Mouse (Mus musculus) midbrain, embryonic 15.5 days (tissue): ENCODE measurements at regions not wholly inside any gene's neighbourhood (a gene's known extent, or its start where the extent isn't known, plus 50 kb on each side); places are given as distances from the start of the nearest gene placed in this dataset.

Source experiments
- ATAC-seq: fragments of 200-750 bp; cut with Nextera tagmentation; replicated peaks from 2 replicates; pipeline ENCODE4 v1.8.0; 2017; ENCODE audit warnings: moderate TSS enrichment
- H3K27ac ChIP-seq: fragments of 300-500 bp; sonication (generic); 2 replicates; pipeline ENCODE4 v1.5.1; 2015; ENCODE audit warnings: mild to moderate bottlenecking, inconsistent platforms
- H3K27me3 ChIP-seq: fragments of 300-500 bp; sonication (generic); replicated peaks from 2 replicates; pipeline ENCODE4 v1.6.1; 2015; ENCODE audit warnings: inconsistent platforms
- H3K36me3 ChIP-seq: fragments of 300-500 bp; sonication (generic); replicated peaks from 2 replicates; pipeline ENCODE4 v1.6.1; 2015; ENCODE audit warnings: inconsistent platforms
- H3K4me1 ChIP-seq: fragments of 300-500 bp; sonication (generic); 2 replicates; pipeline ENCODE4 v1.6.1; 2015; ENCODE audit warnings: inconsistent platforms
- H3K4me2 ChIP-seq: fragments of 300-500 bp; sonication (generic); 2 replicates; pipeline ENCODE4 v1.6.1; 2015; ENCODE audit warnings: inconsistent platforms, mild to moderate bottlenecking, moderate library complexity
- H3K4me3 ChIP-seq: fragments of 300-500 bp; sonication (generic); 2 replicates; pipeline ENCODE4 v1.5.1; 2015; ENCODE audit warnings: mild to moderate bottlenecking, inconsistent platforms
- H3K9ac ChIP-seq: fragments of 300-500 bp; sonication (generic); 2 replicates; pipeline ENCODE4 v1.6.1; 2015; ENCODE audit warnings: mild to moderate bottlenecking, inconsistent platforms
- H3K9me3 ChIP-seq: fragments of 300-500 bp; sonication (generic); 2 replicates; pipeline ENCODE4 v1.6.1; 2016; ENCODE audit warnings: inconsistent platforms
- WGBS: fragments of 180-500 bp; shearing (Covaris S2); methylation state at CpG from one replicate; pipeline ENCODE4 v1.1.7; 2015; ENCODE audit warnings: mixed read lengths; 5-methylcytosine and 5-hydroxymethylcytosine counted together

GRCm38 (mm10) chr3:9373896-9374295 is 236.0 kb downstream of the Zfp704 start:
- Histone ChIP-seq H3K4me2 (no peak overlapping the region), H3K4me3 (no peak overlapping the region), H3K9ac (no peak overlapping the region), H3K36me3 (no peaks in the 10 kb centered on the region), H3K4me1 (no peaks in the 10 kb centered on the region), H3K9me3 (no peaks in the 10 kb centered on the region), H3K27ac (no peak overlapping the region), H3K27me3 (no peaks in the 10 kb centered on the region)
- no peak for ATAC-seq
- 89% methylated on average over 1 of the region's 1 CpGs for WGBS

DNA sequence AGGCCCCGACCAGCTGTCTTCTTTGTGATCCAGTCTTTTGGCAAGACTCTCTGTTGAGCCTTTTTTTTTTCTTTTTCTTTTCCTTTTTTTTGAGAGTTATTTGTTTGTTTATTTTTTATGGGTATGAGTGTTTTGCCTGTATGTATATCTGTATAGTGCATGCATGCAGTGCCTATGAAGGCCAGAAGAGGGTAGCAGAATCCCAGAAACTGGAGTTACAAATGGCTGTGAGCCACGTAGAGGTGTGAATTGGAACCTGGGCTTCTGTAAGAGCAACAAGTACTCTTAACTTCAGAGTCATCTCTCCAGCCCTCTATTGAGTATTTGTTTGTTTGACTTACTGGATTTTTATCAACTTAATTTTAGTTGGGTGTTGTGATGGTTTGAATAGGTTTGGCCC is 239.8 kb downstream of the Zfp704 start:
- Histone ChIP-seq H3K9me3 (no peaks in the 10 kb centered on the region), H3K4me3 (no peak overlapping the region), H3K27ac (no peak overlapping the region), H3K36me3 (no peaks in the 10 kb centered on the region), H3K9ac (no peak overlapping the region), H3K4me2 (no peak overlapping the region), H3K27me3 (no peaks in the 10 kb centered on the region), H3K4me1 (no peaks in the 10 kb centered on the region)
- ATAC-seq: no peak
- 89% methylated on average over 2 of the region's 2 CpGs for WGBS

DNA sequence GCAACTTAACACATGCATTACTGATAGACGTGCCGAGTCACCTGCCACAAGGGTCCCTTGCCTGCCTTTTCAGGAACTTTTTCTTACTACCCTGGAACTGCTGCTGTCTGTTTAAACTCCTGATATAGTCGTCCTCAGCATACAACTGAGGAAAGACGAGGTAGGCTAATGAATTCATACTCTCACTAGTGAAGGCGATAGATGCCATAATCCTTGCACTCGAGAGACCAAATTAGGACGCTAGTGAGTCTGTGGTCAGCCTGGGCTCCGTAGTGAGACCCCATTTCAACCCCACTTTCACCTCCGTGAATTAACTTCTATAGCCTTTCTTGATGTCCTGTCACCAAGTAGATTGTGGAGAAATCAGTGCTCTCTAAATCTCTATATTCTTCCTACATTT is 244.1 kb downstream of the Zfp704 start:
- no peak for ATAC-seq
- Histone ChIP-seq H3K9me3 (no peaks in the 10 kb centered on the region), H3K4me1 (no peaks in the 10 kb centered on the region), H3K27ac (no peak overlapping the region), H3K9ac (no peak overlapping the region), H3K4me3 (no peak overlapping the region), H3K4me2 (no peak overlapping the region), H3K36me3 (no peaks in the 10 kb centered on the region), H3K27me3 (no peaks in the 10 kb centered on the region)
- WGBS: 63% methylated on average over 9 of the region's 9 CpGs

DNA sequence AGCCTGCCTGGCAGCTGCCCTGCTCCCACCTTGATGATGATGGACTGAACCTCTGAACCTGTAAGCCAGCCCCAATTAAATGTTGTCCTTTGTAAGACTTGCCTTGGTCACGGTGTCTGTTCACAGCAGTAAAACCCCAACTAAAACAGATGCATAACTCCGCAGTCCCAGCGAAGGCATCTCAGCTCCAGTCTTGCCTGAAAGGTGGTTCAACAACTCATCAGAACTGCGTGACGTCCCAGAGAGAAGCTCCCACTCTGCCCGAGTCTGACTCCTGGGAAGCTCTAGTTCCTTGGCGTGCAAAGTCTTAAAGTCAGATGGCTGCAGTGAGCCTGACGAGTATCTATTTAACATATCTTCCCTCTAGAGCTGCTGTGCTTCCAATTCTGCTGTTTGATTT is 250.7 kb downstream of the Zfp704 start:
- no peak overlapping the region for H3K9ac ChIP-seq
- no peaks in the 10 kb centered on the region for H3K9me3 ChIP-seq
- no peak overlapping the region for H3K4me3 ChIP-seq
- H3K27ac ChIP-seq: no peak overlapping the region
- no peak for ATAC-seq
- H3K4me2 ChIP-seq: no peak overlapping the region
- 94% methylated on average over 8 of the region's 8 CpGs for WGBS
- no peaks in the 10 kb centered on the region for H3K36me3 ChIP-seq
- H3K27me3 ChIP-seq: no peaks in the 10 kb centered on the region
- H3K4me1 ChIP-seq: no peaks in the 10 kb centered on the region

DNA sequence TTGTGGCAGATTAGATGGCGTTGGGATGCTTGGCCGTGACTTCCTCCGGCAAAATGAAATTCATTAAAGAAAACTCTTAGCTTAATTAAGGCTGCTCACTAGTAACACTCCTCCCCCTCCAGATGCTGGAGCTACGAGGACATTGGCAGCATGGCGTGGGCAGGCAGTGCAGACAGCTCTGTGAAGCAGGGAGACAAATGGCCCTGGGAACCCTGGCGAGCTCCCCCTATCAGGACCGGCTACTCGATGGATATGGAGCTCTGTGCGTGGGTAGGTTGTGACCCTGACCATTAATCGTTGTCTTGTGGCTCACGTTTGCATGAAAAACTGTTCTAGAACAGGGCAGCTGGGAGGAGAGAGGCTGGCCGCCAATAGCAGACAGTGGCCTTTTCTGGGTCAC is 251.8 kb downstream of the Zfp704 start:
- ATAC-seq: no peak

GRCm38 (mm10) chr3:9357639-9358038 is 252.2 kb downstream of the Zfp704 start:
- H3K9ac ChIP-seq: no peak overlapping the region
- no peaks in the 10 kb centered on the region for H3K4me1 ChIP-seq
- H3K9me3 ChIP-seq: no peaks in the 10 kb centered on the region
- no peak overlapping the region for H3K27ac ChIP-seq
- no peak for ATAC-seq
- H3K27me3 ChIP-seq: no peaks in the 10 kb centered on the region
- WGBS: 91% methylated on average over 2 of the region's 2 CpGs
- no peak overlapping the region for H3K4me2 ChIP-seq
- H3K36me3 ChIP-seq: no peaks in the 10 kb centered on the region
- H3K4me3 ChIP-seq: no peak overlapping the region

More for the DNA sequence above, 251.8 kb downstream of the Zfp704 start:
- Histone ChIP-seq H3K27ac (no peak overlapping the region), H3K4me2 (no peak overlapping the region), H3K4me3 (no peak overlapping the region), H3K36me3 (no peaks in the 10 kb centered on the region), H3K4me1 (no peaks in the 10 kb centered on the region), H3K9ac (no peak overlapping the region), H3K9me3 (no peaks in the 10 kb centered on the region), H3K27me3 (no peaks in the 10 kb centered on the region)
- WGBS: 73% methylated on average over 12 of the region's 12 CpGs

- no peak for ATAC-seq
- Histone ChIP-seq H3K4me2 (no peak overlapping the region), H3K36me3 (no peaks in the 10 kb centered on the region), H3K4me3 (no peak overlapping the region), H3K27me3 (no peaks in the 10 kb centered on the region), H3K4me1 (no peaks in the 10 kb centered on the region), H3K27ac (no peak overlapping the region), H3K9me3 (no peaks in the 10 kb centered on the region), H3K9ac (no peak overlapping the region)
- 55% methylated on average over 4 of the region's 4 CpGs for WGBS
Measured at GRCm38 (mm10) chr3:9355875-9356274, 254.0 kb downstream of the Zfp704 start.

- no peak for ATAC-seq
- no peaks in the 10 kb centered on the region for H3K4me1 ChIP-seq
- no peak overlapping the region for H3K4me2 ChIP-seq
- no peak overlapping the region for H3K4me3 ChIP-seq
- H3K36me3 ChIP-seq: no peaks in the 10 kb centered on the region
- no peaks in the 10 kb centered on the region for H3K27me3 ChIP-seq
- no peaks in the 10 kb centered on the region for H3K9me3 ChIP-seq
- H3K9ac ChIP-seq: no peak overlapping the region
- 91% methylated on average over 11 of the region's 11 CpGs for WGBS
- no peak overlapping the region for H3K27ac ChIP-seq
Measured at GRCm38 (mm10) chr3:9354756-9355155, 255.1 kb downstream of the Zfp704 start.

DNA sequence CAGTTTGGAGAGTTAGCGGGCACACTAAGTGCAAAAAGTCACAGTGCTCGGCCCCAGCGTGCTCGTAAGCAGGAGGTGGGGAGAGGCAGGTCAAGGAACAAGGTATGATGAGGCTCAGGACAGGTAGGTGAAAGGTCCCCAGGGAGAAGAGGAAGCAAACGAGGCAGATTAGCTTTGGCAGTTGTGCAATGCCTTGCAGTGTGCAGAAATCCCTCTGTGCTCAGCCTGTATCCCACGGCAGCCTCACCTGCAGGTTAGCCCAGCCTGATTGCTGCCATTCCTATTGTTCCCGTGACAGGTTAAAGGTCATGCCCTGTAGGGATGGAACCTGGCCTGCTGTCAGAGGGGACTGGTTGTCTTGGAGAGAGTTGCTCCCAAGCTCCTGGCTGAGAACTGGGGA is 257.6 kb downstream of the Zfp704 start:
- H3K27ac ChIP-seq: no peak overlapping the region
- no peak overlapping the region for H3K9ac ChIP-seq
- no peak overlapping the region for H3K4me2 ChIP-seq
- WGBS: 43% methylated on average over 7 of the region's 7 CpGs
- H3K4me1 ChIP-seq: peaks cover 6% of the 10 kb centered on the region
- no peaks in the 10 kb centered on the region for H3K36me3 ChIP-seq
- H3K4me3 ChIP-seq: no peak overlapping the region
- no peak for ATAC-seq
- no peaks in the 10 kb centered on the region for H3K9me3 ChIP-seq
- H3K27me3 ChIP-seq: peaks cover 4% of the 10 kb centered on the region; the same call in 1 of the 2 replicates

DNA sequence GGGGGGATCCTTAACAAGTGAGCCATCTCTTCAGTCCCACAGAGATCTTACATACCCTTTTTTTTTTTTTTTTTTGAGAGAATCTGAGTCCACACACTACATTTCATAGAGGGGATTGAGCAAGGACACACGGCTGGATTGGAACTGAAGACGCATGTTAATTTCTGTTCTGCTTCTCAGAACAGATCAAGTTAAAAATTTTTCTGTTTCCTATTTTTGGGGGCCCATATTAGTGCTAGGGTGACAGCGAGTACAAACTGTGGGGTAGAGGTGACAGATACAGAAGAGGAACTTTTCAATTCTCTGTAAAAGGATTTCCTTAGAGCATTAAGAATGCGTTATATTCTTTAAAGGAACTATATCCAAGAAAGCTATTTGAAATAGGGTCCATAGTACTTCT is 260.1 kb downstream of the Zfp704 start:
- Histone ChIP-seq H3K4me3 (no peak overlapping the region), H3K36me3 (no peaks in the 10 kb centered on the region), H3K9me3 (no peaks in the 10 kb centered on the region), H3K4me1 (peaks cover 19% of the 10 kb centered on the region), H3K9ac (no peak overlapping the region), H3K4me2 (no peak overlapping the region), H3K27me3 (peaks cover 15% of the 10 kb centered on the region), H3K27ac (no peak overlapping the region)
- 90% methylated on average over 4 of the region's 4 CpGs for WGBS
- no peak for ATAC-seq

DNA sequence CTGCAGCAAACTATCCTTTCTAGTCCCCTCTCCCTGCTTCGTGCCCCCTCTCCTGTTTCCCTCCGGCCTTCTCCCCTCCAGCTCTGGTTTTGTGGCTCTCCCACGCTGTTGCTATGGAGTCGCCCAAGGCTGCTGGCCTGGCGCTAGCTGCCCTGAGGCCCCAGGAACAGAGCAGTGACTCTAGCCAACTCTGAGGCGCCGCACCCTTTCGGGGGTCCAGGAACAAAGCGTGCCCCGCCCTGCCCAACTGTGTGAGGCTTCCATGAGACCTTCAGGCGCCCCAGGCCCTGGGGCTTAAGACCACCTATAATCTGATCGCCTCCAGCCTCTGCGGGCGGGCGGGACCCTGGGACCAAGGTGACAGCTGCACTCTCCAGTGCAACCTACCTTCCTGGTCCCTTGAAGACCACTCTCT is 262.4 kb downstream of the Zfp704 start:
- Histone ChIP-seq H3K27me3 (peaks cover 21% of the 10 kb centered on the region), H3K4me3 (peak overlapping the region; percentile 57), H3K36me3 (no peaks in the 10 kb centered on the region), H3K27ac (no peak overlapping the region), H3K9me3 (no peaks in the 10 kb centered on the region), H3K4me1 (peaks cover 19% of the 10 kb centered on the region), H3K9ac (peak overlapping the region; percentile 65; the same call in 1 of the 2 replicates), H3K4me2 (peak overlapping the region; percentile 100)
- WGBS: under 1% methylated on average over 15 of the region's 15 CpGs
- ATAC-seq: peak; percentile 86

DNA sequence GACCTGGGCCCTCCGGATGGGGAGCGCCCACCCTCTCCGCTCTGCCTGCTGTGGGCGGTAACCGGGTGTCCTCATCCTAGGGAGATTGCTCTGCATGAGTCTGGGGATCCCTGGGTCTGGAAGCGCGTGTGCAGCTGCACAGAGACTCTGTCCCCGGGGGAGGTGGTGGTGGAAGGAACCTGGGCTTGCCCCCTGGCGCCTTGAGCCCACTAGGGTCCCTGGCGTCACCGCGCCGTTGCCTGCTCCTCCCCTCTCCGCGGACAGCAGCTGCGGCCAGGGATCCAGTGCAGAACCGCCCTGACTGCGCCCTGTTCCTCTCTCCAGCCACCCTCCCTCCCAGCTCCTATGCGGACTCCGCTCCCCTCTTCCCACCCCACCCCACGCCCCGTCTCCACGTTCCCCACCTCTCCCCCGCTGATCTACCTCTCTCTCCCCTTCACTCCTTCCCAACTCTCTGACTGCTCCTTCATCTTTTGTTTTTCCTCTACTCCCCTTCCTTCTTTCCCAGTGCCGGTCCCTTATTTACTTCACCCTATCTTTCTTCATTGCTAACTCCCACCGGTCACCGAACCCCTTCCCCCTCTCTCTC is 262.9 kb downstream of the Zfp704 start:
- Histone ChIP-seq H3K36me3 (no peaks in the 10 kb centered on the region), H3K27ac (no peak overlapping the region), H3K9me3 (no peaks in the 10 kb centered on the region), H3K4me1 (peaks cover 19% of the 10 kb centered on the region), H3K4me3 (peak overlapping the region; percentile 57), H3K9ac (peak overlapping the region; percentile 65), H3K4me2 (peak overlapping the region; percentile 100), H3K27me3 (peaks cover 21% of the 10 kb centered on the region)
- WGBS: 0% methylated on average over 26 of the region's 27 CpGs
- ATAC-seq: peak; percentile 83

DNA sequence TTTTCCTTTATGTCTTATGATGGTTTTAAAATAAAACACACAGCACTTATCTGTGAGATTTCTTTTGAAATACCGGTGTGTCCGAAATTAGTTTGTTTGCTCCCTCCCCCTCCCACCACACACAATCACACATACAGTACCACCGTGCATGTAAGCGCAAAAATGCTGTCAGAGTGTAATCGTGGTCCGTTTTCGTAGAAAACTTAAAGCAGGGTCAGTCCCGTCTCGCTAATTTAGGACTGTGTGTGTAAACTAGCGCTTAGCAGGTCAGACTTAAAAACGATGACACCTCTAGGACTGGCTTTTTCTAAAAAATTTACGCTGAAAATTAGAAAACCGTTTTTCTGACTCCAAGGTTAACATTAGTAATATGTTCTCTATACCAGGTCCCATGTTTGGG is 263.5 kb downstream of the Zfp704 start:
- peak overlapping the region; percentile 65 for H3K9ac ChIP-seq
- no peaks in the 10 kb centered on the region for H3K36me3 ChIP-seq
- 3% methylated on average over 13 of the region's 13 CpGs for WGBS
- H3K4me3 ChIP-seq: peak overlapping the region; percentile 57
- peaks cover 21% of the 10 kb centered on the region for H3K27me3 ChIP-seq
- H3K27ac ChIP-seq: no peak overlapping the region
- no peak for ATAC-seq
- peak overlapping the region; percentile 100 for H3K4me2 ChIP-seq
- H3K4me1 ChIP-seq: peaks cover 19% of the 10 kb centered on the region
- no peaks in the 10 kb centered on the region for H3K9me3 ChIP-seq
